Comparison of ENCODE assay signal across 13 mouse cellular contexts in genomic region chr16:22491446-22492166, GRCm38 (mm10). TPM values are rescaled to one million over a fixed set of nuclear protein-coding genes. Genes with fewer than 3 reads are reported as not detected.
A peak's percentile ranks its signal among the peaks of the same experiment; 100 is the strongest.
DNase-seq lines count a peak whose midpoint lies in the region; ATAC-seq and TF ChIP-seq lines count a peak whose summit lies in the region.
"Had no signal": no experiment of that assay in that cellular context is flagged by ENCODE, and none has a peak within 500 bp of the region (broad histone marks: within the 10 kb centered on the region; RNA-seq: fewer than 3 reads in every experiment).

No protein-coding gene starts in this region.

- H3K9me3 ChIP-seq in hindbrain, postnatal 0 days (ENCODE audit: low read length): no peaks in the 10 kb centered on the region
- no peaks in the 10 kb centered on the region for H3K9me3 ChIP-seq in hindbrain, embryonic 11.5 days (ENCODE audit: control insufficient read depth, low read length)
- no peaks in the 10 kb centered on the region for H3K9me3 ChIP-seq in kidney, embryonic 14.5 days (ENCODE audit: control insufficient read depth, low read length)

- no peak for ATAC-seq in hindbrain, postnatal 0 days
- ATAC-seq in hindbrain, embryonic 11.5 days (ENCODE audit: low FRiP score): no peak
- ATAC-seq in kidney, embryonic 14.5 days (ENCODE audit: low FRiP score, low TSS enrichment): no peak
- ATAC-seq: liver, postnatal 0 days had no signal

- no peak overlapping the region for H3K4me3 ChIP-seq in hindbrain, postnatal 0 days (ENCODE audit: low read length)
- no peak overlapping the region for H3K4me3 ChIP-seq in hindbrain, embryonic 11.5 days (ENCODE audit: low read depth, low read length)
- H3K4me3 ChIP-seq in kidney, embryonic 14.5 days (ENCODE audit: low read length): no peak overlapping the region

- WGBS in hindbrain, postnatal 0 days: 64% methylated on average over 9 of the region's 9 CpGs
- WGBS in hindbrain, embryonic 11.5 days: 88% methylated on average over 9 of the region's 9 CpGs
- whole genome bisulfite sequencing in kidney, embryonic 14.5 days: 84% methylated on average over 9 of the region's 9 CpGs

- no peaks in the 10 kb centered on the region for H3K27me3 ChIP-seq in hindbrain, postnatal 0 days (ENCODE audit: insufficient read depth, low read length)
- no peaks in the 10 kb centered on the region for H3K27me3 ChIP-seq in hindbrain, embryonic 11.5 days (ENCODE audit: control insufficient read depth, insufficient read depth, low read length)
- H3K27me3 ChIP-seq in kidney, embryonic 14.5 days (ENCODE audit: control insufficient read depth, insufficient read depth, low read length): no peaks in the 10 kb centered on the region

- H3K4me1 ChIP-seq in hindbrain, postnatal 0 days (ENCODE audit: insufficient read depth, low read length): no peaks in the 10 kb centered on the region
- H3K4me1 ChIP-seq in hindbrain, embryonic 11.5 days (replicated peaks; ENCODE audit: control insufficient read depth, insufficient read depth, low read length): no peaks in the 10 kb centered on the region
- 0 out of 2 replicates have a peak, but pooled peaks cover 4% of the 10 kb centered on the region for H3K4me1 ChIP-seq in kidney, embryonic 14.5 days (ENCODE audit: control insufficient read depth, insufficient read depth, low read length)

- no peak overlapping the region for H3K4me2 ChIP-seq in hindbrain, postnatal 0 days (ENCODE audit: low read depth, low read length)
- H3K4me2 ChIP-seq in hindbrain, embryonic 11.5 days (replicated peaks; ENCODE audit: low read depth, low read length): no peak overlapping the region
- H3K4me2 ChIP-seq in kidney, embryonic 14.5 days (replicated peaks; ENCODE audit: low read depth, low read length): no peak overlapping the region

- H3K27ac ChIP-seq in hindbrain, postnatal 0 days: no peak overlapping the region
- no peak overlapping the region for H3K27ac ChIP-seq in hindbrain, embryonic 11.5 days (ENCODE audit: low read depth, low read length)
- H3K27ac ChIP-seq in kidney, embryonic 14.5 days (ENCODE audit: low read depth, low read length): no peak overlapping the region

- H3K36me3 ChIP-seq in hindbrain, postnatal 0 days (ENCODE audit: insufficient read depth, low read length): no peaks in the 10 kb centered on the region
- H3K36me3 ChIP-seq in hindbrain, embryonic 11.5 days (ENCODE audit: control insufficient read depth, insufficient read depth, low read length): no peaks in the 10 kb centered on the region
- no peaks in the 10 kb centered on the region for H3K36me3 ChIP-seq in kidney, embryonic 14.5 days (ENCODE audit: control insufficient read depth, insufficient read depth, low read length)

- TF ChIP-seq CTCF in hindbrain, postnatal 0 days (IDR thresholded peaks at IDR 0.05; ENCODE audit: low read depth): no peak

- H3K9ac ChIP-seq in hindbrain, postnatal 0 days (replicated peaks; ENCODE audit: low read length): no peak overlapping the region
- no peak overlapping the region for H3K9ac ChIP-seq in hindbrain, embryonic 11.5 days (ENCODE audit: low read depth, low read length)
- H3K9ac ChIP-seq in kidney, embryonic 14.5 days (ENCODE audit: low read depth, low read length): no peak overlapping the region
- H3K9ac ChIP-seq: liver, postnatal 0 days had no signal

- DNase-seq in hindbrain, postnatal 0 days (ENCODE audit: low spot score): peak; percentile 42
- no peak for DNase-seq in hindbrain, embryonic 11.5 days (ENCODE audit: low spot score)
- peak; percentile 87 to 88 for DNase-seq in cerebellum, postnatal 10 days
- DNase-seq in layer of hippocampus, adult 9-11 months: peak; percentile 69
- peak; percentile 44 to 47 for DNase-seq in right cerebral cortex, postnatal 36 days (ENCODE audit: low spot score in 2 of 2)
- DNase-seq in T-cell, adult 2 months (ENCODE audit: low spot score): no peak
- no peak for DNase-seq in embryo, embryonic 11 days
- DNase-seq: adrenal gland, adult 8-10 months; heart, adult 18-20 months; kidney, adult 18-20 months; liver, postnatal 0 days; retina, postnatal 1 day had no signal

RNA-seq across cellular contexts. Expression of gene Etv5, which starts 52.1 kb away (rescaled TPM):
- total RNA-seq in hindbrain, postnatal 0 days (2014; rRNA removed): 57.6 and 66.8 TPM in 2 replicates
- 34.1 and 34.6 TPM in 2 replicates for polyA plus RNA-seq in hindbrain, postnatal 0 days (2015; fragmentation: Nextera tagmentation; extraction: Ambion mirVana)
- polyA plus RNA-seq in hindbrain, embryonic 11.5 days (2014; fragmentation: Nextera tagmentation; extraction: Ambion mirVana): 12.8 and 17.5 TPM in 2 replicates
- 43.0 and 68.0 TPM in 2 replicates for polyA plus RNA-seq in kidney, embryonic 14.5 days (2014; fragmentation: Nextera tagmentation; extraction: Ambion mirVana)

Comparison
In these comparisons a context has a peak if more than half of its experiments do, and no peak if none do; other contexts are left out.
1. DNase-seq: peak in hindbrain, postnatal 0 days (single experiment), cerebellum, postnatal 10 days (2 of 2), layer of hippocampus, adult 9-11 months (single experiment) and right cerebral cortex, postnatal 36 days (2 of 2); none in hindbrain, embryonic 11.5 days (single experiment), T-cell, adult 2 months (single experiment) and embryo, embryonic 11 days (single experiment).